Mouse (Mus musculus) ES-Bruce4 (cell line): Measurements from ENCODE around the gene Rps6ka5. TPM values are rescaled to one million over a fixed set of nuclear protein-coding genes. Genes with fewer than 3 reads are reported as not detected.

Experiments
- H3K27ac ChIP-seq: 2 replicates; pipeline ENCODE4 v1.5.1; 2012; ENCODE audit warnings: low read length, inconsistent platforms; ENCODE audit not compliant: insufficient read depth
- H3K27me3 ChIP-seq: 2 replicates; pipeline ENCODE4 v1.6.1; 2012; ENCODE audit warnings: mild to moderate bottlenecking, low read length, inconsistent platforms; ENCODE audit not compliant: control insufficient read depth, poor library complexity, insufficient read depth, severe bottlenecking
- H3K36me3 ChIP-seq: 2 replicates; pipeline ENCODE4 v1.6.1; 2012; ENCODE audit warnings: inconsistent platforms, mild to moderate bottlenecking, low read length, moderate library complexity; ENCODE audit not compliant: control insufficient read depth, poor library complexity, insufficient read depth, severe bottlenecking
- H3K4me1 ChIP-seq: one replicate; pipeline ENCODE4 v1.8.1; 2011; ENCODE audit warnings: low read length; ENCODE audit not compliant: control insufficient read depth, insufficient read depth
- H3K4me3 ChIP-seq: 2 replicates; pipeline ENCODE4 v1.5.1; 2011; ENCODE audit warnings: low read depth, mild to moderate bottlenecking, low read length
- H3K9ac ChIP-seq: 2 replicates; pipeline ENCODE4 v1.6.1; 2012; ENCODE audit warnings: low read depth, mild to moderate bottlenecking, inconsistent platforms; ENCODE audit not compliant: poor library complexity, severe bottlenecking
- H3K9me3 ChIP-seq: replicated peaks from 2 replicates; pipeline ENCODE4 v1.6.1; 2012; ENCODE audit warnings: mild to moderate bottlenecking, low read length, inconsistent platforms; ENCODE audit not compliant: control insufficient read depth, poor library complexity, insufficient read depth, severe bottlenecking
- CTCF ChIP-seq: IDR thresholded peaks from one replicate; pipeline ENCODE4 v1.8.1; 2011; ENCODE audit warnings: low read depth, low read length
- EP300 ChIP-seq: IDR thresholded peaks from 2 replicates; pipeline ENCODE4 v1.6.1; 2011; ENCODE audit warnings: low read depth, low read length; ENCODE audit not compliant: insufficient read depth
- POLR2A ChIP-seq: IDR thresholded peaks from one replicate; pipeline ENCODE4 v1.8.1; 2011; ENCODE audit warnings: low read length; ENCODE audit not compliant: insufficient read depth
- polyA plus RNA-seq: library from polyadenylated mRNA; stranded (reverse); fragments of >200 nt; gene quantifications from 2 replicates; pipeline ENCODE4 v1.2.4, GENCODE M21; 2011; ENCODE audit warnings: low read depth; ENCODE audit not compliant: missing spikeins, insufficient read depth, insufficient read length

The Rps6ka5 gene
- polyA plus RNA-seq, 1 experiment, result 13.2 TPM

GRCm38 (mm10) chr12:100717446-100717845, 9.3 kb downstream of the Rps6ka5 start:
- Histone ChIP-seq H3K9me3 (no peaks in the 10 kb centered on the region), H3K27ac (no peak overlapping the region), H3K27me3 (no peaks in the 10 kb centered on the region; the same call in 1 of the 2 replicates), H3K36me3 (no peaks in the 10 kb centered on the region), H3K9ac (no peak overlapping the region), H3K4me1 (no peaks in the 10 kb centered on the region), H3K4me3 (no peak overlapping the region)
- TF ChIP-seq POLR2A, result no peak

DNA sequence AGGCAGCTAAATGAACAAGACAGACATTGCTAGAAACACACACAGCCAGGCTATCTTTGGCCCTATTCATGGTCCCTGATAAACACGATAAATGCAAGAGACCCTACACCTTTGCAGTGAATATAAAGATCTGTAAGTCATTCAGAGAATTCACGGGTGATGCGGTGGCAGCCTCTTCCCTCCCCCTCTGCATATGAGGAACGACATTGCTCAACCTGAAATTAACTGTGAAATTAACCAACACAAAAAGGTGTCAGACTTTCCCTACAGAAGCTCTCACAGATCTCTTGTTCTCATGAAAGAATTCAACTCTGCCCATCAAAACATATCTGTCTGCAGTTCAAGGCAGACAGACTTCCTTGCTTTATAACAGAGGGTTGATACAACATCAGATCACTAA, 9.8 kb downstream of the Rps6ka5 start:
- H3K4me3 ChIP-seq, result no peak overlapping the region
- no peak for TF ChIP-seq POLR2A
- no peak for TF ChIP-seq CTCF
- TF ChIP-seq EP300, result no peak
- no peak overlapping the region for H3K27ac ChIP-seq
- no peaks in the 10 kb centered on the region for H3K4me1 ChIP-seq
- H3K36me3 ChIP-seq, result no peaks in the 10 kb centered on the region
- no peaks in the 10 kb centered on the region; the same call in 1 of the 2 replicates for H3K27me3 ChIP-seq
- H3K9me3 ChIP-seq, result no peaks in the 10 kb centered on the region
- H3K9ac ChIP-seq, result no peak overlapping the region

GRCm38 (mm10) chr12:100711819-100712218, 15.0 kb downstream of the Rps6ka5 start:
- H3K36me3 ChIP-seq, result no peaks in the 10 kb centered on the region
- no peaks in the 10 kb centered on the region for H3K27me3 ChIP-seq
- no peak overlapping the region for H3K9ac ChIP-seq
- no peak overlapping the region for H3K27ac ChIP-seq
- H3K9me3 ChIP-seq, result no peaks in the 10 kb centered on the region
- H3K4me3 ChIP-seq, result no peak overlapping the region
- no peaks in the 10 kb centered on the region for H3K4me1 ChIP-seq
- TF ChIP-seq CTCF (no peak), POLR2A (no peak), EP300 (no peak)

GRCm38 (mm10) chr12:100711116-100711691, 15.6 kb downstream of the Rps6ka5 start:
- H3K9ac ChIP-seq, result no peak overlapping the region
- H3K4me1 ChIP-seq, result no peaks in the 10 kb centered on the region
- no peak overlapping the region for H3K4me3 ChIP-seq
- no peaks in the 10 kb centered on the region for H3K9me3 ChIP-seq
- H3K27ac ChIP-seq, result no peak overlapping the region
- H3K36me3 ChIP-seq, result no peaks in the 10 kb centered on the region
- H3K27me3 ChIP-seq, result no peaks in the 10 kb centered on the region
- TF ChIP-seq POLR2A (no peak), EP300 (no peak), CTCF (no peak)

DNA sequence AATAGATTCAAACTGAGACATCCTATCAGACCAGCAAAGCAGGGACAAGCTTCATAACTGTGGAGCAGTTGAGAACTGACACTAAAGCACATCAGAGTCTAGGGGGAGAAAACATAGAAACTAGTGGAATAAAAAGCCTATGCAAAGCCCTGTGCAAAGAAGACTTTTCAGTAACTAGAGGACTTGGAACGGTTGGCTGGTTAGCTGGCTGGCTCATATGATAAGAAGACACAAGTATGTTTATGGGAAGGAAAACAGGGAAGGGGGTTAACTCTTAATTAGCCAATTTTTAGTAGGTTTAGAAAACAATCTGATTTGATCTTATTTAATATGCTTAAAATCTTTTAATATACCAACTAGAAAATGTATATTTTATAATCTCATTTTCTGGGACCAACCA, 16.4 kb downstream of the Rps6ka5 start:
- Histone ChIP-seq H3K4me3 (no peak overlapping the region), H3K9me3 (no peaks in the 10 kb centered on the region), H3K9ac (no peak overlapping the region), H3K27me3 (no peaks in the 10 kb centered on the region), H3K27ac (no peak overlapping the region), H3K4me1 (no peaks in the 10 kb centered on the region), H3K36me3 (no peaks in the 10 kb centered on the region)
- no peak for TF ChIP-seq CTCF
- no peak for TF ChIP-seq POLR2A
- TF ChIP-seq EP300, result no peak

DNA sequence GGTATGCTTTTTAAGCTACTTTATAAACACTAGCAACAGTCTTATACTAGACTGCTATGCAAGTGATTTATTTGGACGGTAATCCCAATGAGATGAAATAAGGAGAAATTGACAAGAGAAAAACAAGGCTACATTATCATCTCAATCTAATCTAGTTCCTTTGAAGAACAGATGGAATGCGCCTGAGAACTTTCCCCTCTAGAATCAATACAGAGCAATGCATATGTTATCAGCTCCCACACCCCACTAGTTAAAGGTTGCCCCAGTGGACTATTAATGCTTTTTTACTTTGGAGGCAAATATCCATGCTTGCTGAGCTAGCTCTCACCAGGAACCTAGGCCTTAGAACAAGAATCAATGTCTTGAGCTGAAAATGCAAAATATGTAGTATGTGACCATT, 19.5 kb downstream of the Rps6ka5 start:
- Histone ChIP-seq H3K4me1 (no peaks in the 10 kb centered on the region), H3K9ac (no peak overlapping the region), H3K9me3 (no peaks in the 10 kb centered on the region), H3K36me3 (no peaks in the 10 kb centered on the region), H3K27me3 (no peaks in the 10 kb centered on the region), H3K4me3 (no peak overlapping the region), H3K27ac (no peak overlapping the region)
- TF ChIP-seq CTCF (no peak), EP300 (no peak), POLR2A (no peak)
